Mouse (Mus musculus): Measurements from ENCODE around the gene Hnrnpl.

Gene Hnrnpl

GRCm38 (mm10) chr7:28812436-28812835, 4.1 kb downstream of the Hnrnpl start:
- no peak for DNase-seq (ENCODE audit: low spot score)

- DNase-seq (ENCODE audit: low spot score) = no peak
Measured at GRCm38 (mm10) chr7:28812949-28813348, 4.6 kb downstream of the Hnrnpl start.

- no peak for DNase-seq (ENCODE audit: low spot score)
Measured at GRCm38 (mm10) chr7:28814306-28815034, 6.1 kb downstream of the Hnrnpl start.

GRCm38 (mm10) chr7:28815230-28815629, 6.9 kb downstream of the Hnrnpl start:
- no peak for DNase-seq (ENCODE audit: low spot score)

GRCm38 (mm10) chr7:28816201-28816600, 7.9 kb downstream of the Hnrnpl start:
- DNase-seq (ENCODE audit: low spot score) = no peak

- DNase-seq (ENCODE audit: low spot score) = no peak
Measured at GRCm38 (mm10) chr7:28816920-28817319, 8.6 kb downstream of the Hnrnpl start.

- DNase-seq (ENCODE audit: low spot score) = no peak
Measured at GRCm38 (mm10) chr7:28817524-28817923, 9.2 kb downstream of the Hnrnpl start.

- no peak for DNase-seq (ENCODE audit: low spot score)
Measured at GRCm38 (mm10) chr7:28817957-28818356, 9.6 kb downstream of the Hnrnpl start.

GRCm38 (mm10) chr7:28818436-28818835, 10.1 kb downstream of the Hnrnpl start:
- no peak for DNase-seq (ENCODE audit: low spot score)

- DNase-seq (ENCODE audit: low spot score) = no peak
Measured at GRCm38 (mm10) chr7:28818861-28819452, 10.6 kb downstream of the Hnrnpl start.

- DNase-seq (ENCODE audit: low spot score) = no peak
Measured at GRCm38 (mm10) chr7:28819571-28819970, 11.2 kb downstream of the Hnrnpl start.

GRCm38 (mm10) chr7:28820358-28821260, 12.3 kb downstream of the Hnrnpl start:
- no peak for DNase-seq (ENCODE audit: low spot score)

GRCm38 (mm10) chr7:28821261-28821831, 13.0 kb downstream of the Hnrnpl start:
- no peak for DNase-seq (ENCODE audit: low spot score)

GRCm38 (mm10) chr7:28822556-28822955, 14.2 kb downstream of the Hnrnpl start:
- no peak for DNase-seq (ENCODE audit: low spot score)

- DNase-seq (ENCODE audit: low spot score) = no peak
Measured at GRCm38 (mm10) chr7:28822993-28823903, 14.9 kb downstream of the Hnrnpl start.

- DNase-seq (ENCODE audit: low spot score) = no peak
Measured at GRCm38 (mm10) chr7:28823932-28824331, 15.6 kb downstream of the Hnrnpl start.

- peak; percentile 87 for DNase-seq (ENCODE audit: low spot score)
Measured at GRCm38 (mm10) chr7:28824941-28825685, 16.8 kb downstream of the Hnrnpl start, which contains the start of gene Ech1. Gene Ech1, plus strand, starts transcription at chr7:28825217.

- DNase-seq (ENCODE audit: low spot score) = no peak
Measured at GRCm38 (mm10) chr7:28825686-28826401, 17.5 kb downstream of the Hnrnpl start.

- DNase-seq (ENCODE audit: low spot score) = no peak
Measured at GRCm38 (mm10) chr7:28826402-28826772, 18.0 kb downstream of the Hnrnpl start.

- no peak for DNase-seq (ENCODE audit: low spot score)
Measured at GRCm38 (mm10) chr7:28827338-28827737, 19.0 kb downstream of the Hnrnpl start.
